Mouse (Mus musculus) embryo, embryonic 9.5 days (tissue): Measurements from ENCODE around the gene B3gnt9.
"Not testable (repeated sequence)": the region's sequence is repeated elsewhere in the genome, so short reads cannot be mapped to it uniquely, and the experiment has no call there.

Source experiments
- DNase-seq: peaks from one replicate; pipeline ENCODE4 v3.0.0-alpha.2; 2017; ENCODE audit errors: extremely low spot score

The B3gnt9 gene

GRCm38 (mm10) chr8:105259721-105260320 lies 4.9 kb upstream of the B3gnt9 start:
- DNase-seq: peak; percentile 78

GRCm38 (mm10) chr8:105258911-105259720 lies 4.2 kb upstream of the B3gnt9 start:
- DNase-seq: no peak

- DNase-seq: no peak
Measured at GRCm38 (mm10) chr8:105257318-105258114, 2.6 kb upstream of the B3gnt9 start.

GRCm38 (mm10) chr8:105254152-105254965 lies 594 bp downstream of the B3gnt9 start:
- peak; percentile 90 for DNase-seq

- no peak for DNase-seq
Measured at GRCm38 (mm10) chr8:105253766-105254151, 1.2 kb downstream of the B3gnt9 start.

GRCm38 (mm10) chr8:105252680-105253537 lies 2.0 kb downstream of the B3gnt9 start:
- DNase-seq: no peak

GRCm38 (mm10) chr8:105251954-105252353 lies 3.0 kb downstream of the B3gnt9 start:
- DNase-seq: no peak

GRCm38 (mm10) chr8:105241016-105241415 lies 13.9 kb downstream of the B3gnt9 start:
- DNase-seq: no peak

- DNase-seq: no peak
Measured at GRCm38 (mm10) chr8:105237442-105238142, 17.4 kb downstream of the B3gnt9 start.

GRCm38 (mm10) chr8:105235206-105235605 lies 19.7 kb downstream of the B3gnt9 start:
- no peak for DNase-seq

- no peak for DNase-seq
Measured at GRCm38 (mm10) chr8:105233126-105233935, 21.6 kb downstream of the B3gnt9 start.

- not testable (repeated sequence) for DNase-seq
Measured at GRCm38 (mm10) chr8:105232321-105232693, 22.6 kb downstream of the B3gnt9 start.

GRCm38 (mm10) chr8:105231503-105232320 lies 23.2 kb downstream of the B3gnt9 start:
- no peak for DNase-seq

- DNase-seq: no peak
Measured at GRCm38 (mm10) chr8:105225917-105226316, 29.0 kb downstream of the B3gnt9 start.

GRCm38 (mm10) chr8:105225272-105225593 lies 29.7 kb downstream of the B3gnt9 start:
- DNase-seq: no peak

GRCm38 (mm10) chr8:105224413-105225271 lies 30.3 kb downstream of the B3gnt9 start, which contains the start of gene D230025D16Rik:
Gene D230025D16Rik, plus strand, starts transcription at chr8:105225145.
- peak; percentile 98 for DNase-seq

- no peak for DNase-seq
Measured at GRCm38 (mm10) chr8:105223850-105224249, 31.1 kb downstream of the B3gnt9 start.
